Mouse (Mus musculus) kidney, postnatal 4 days (tissue): Measurements from ENCODE around the gene Pcgf2.
"Not testable (repeated sequence)": the region's sequence is repeated elsewhere in the genome, so short reads cannot be mapped to it uniquely, and the experiment has no call there.

ENCODE experiments used
- DNase-seq, 2 experiments: peaks; one replicate each; pipeline ENCODE4 v3.0.0; 2021; ENCODE audit warnings: mixed read lengths in 2 of 2

The Pcgf2 gene

GRCm38 (mm10) chr11:97650341-97650740 lies 50.0 kb downstream of the Pcgf2 start:
- DNase-seq, result no peak

GRCm38 (mm10) chr11:97648541-97648940 lies 51.8 kb downstream of the Pcgf2 start:
- DNase-seq, result not testable (repeated sequence)

- peak; percentile 86 to 87 for DNase-seq
Observed at GRCm38 (mm10) chr11:97644834-97645233, 55.5 kb downstream of the Pcgf2 start.

GRCm38 (mm10) chr11:97643380-97644055 lies 56.8 kb downstream of the Pcgf2 start:
- no peak for DNase-seq

- DNase-seq, result no peak
Observed at GRCm38 (mm10) chr11:97642746-97643145, 57.6 kb downstream of the Pcgf2 start.

- DNase-seq, result no peak
Observed at GRCm38 (mm10) chr11:97641668-97642067, 58.6 kb downstream of the Pcgf2 start.
